Mouse (Mus musculus) stomach, embryonic 14.5 days (tissue): ENCODE measurements around the gene Wasf3. TPM values are rescaled to one million over a fixed set of nuclear protein-coding genes. Genes with fewer than 3 reads are reported as not detected.

Experiments used
- ATAC-seq: fragments of 200-750 bp; cut with Nextera tagmentation; 2 replicates; pipeline ENCODE4 v1.8.0; 2017; ENCODE audit warnings: low read depth, moderate TSS enrichment; ENCODE audit not compliant: insufficient number of reproducible peaks, insufficient read depth, low FRiP score
- H3K27ac ChIP-seq: fragments of 300-500 bp; sonication (generic); 2 replicates; pipeline ENCODE4 v1.5.1; 2014; ENCODE audit warnings: mild to moderate bottlenecking, low read length, moderate library complexity, mixed read lengths
- H3K27me3 ChIP-seq: fragments of 300-500 bp; sonication (generic); 2 replicates; pipeline ENCODE4 v1.6.1; 2014; ENCODE audit warnings: low read length, control low read depth, mixed read lengths; ENCODE audit not compliant: control insufficient read depth, insufficient read depth
- H3K36me3 ChIP-seq: fragments of 300-500 bp; sonication (generic); 2 replicates; pipeline ENCODE4 v1.6.1; 2014; ENCODE audit warnings: mild to moderate bottlenecking, control low read depth, low read length, moderate library complexity, mixed read lengths; ENCODE audit not compliant: control insufficient read depth, insufficient read depth
- H3K4me1 ChIP-seq: fragments of 300-500 bp; sonication (generic); 2 replicates; pipeline ENCODE4 v1.6.1; 2014; ENCODE audit warnings: low read length, control low read depth, mixed read lengths; ENCODE audit not compliant: control insufficient read depth, insufficient read depth
- H3K4me2 ChIP-seq: fragments of 300-500 bp; sonication (generic); replicated peaks from 2 replicates; pipeline ENCODE4 v1.6.1; 2014; ENCODE audit warnings: low read depth, low read length, control low read depth
- H3K4me3 ChIP-seq: fragments of 300-500 bp; sonication (generic); 2 replicates; pipeline ENCODE4 v1.5.1; 2014; ENCODE audit warnings: low read depth, low read length, control low read depth
- H3K9ac ChIP-seq: fragments of 300-500 bp; sonication (generic); replicated peaks from 2 replicates; pipeline ENCODE4 v1.6.1; 2014; ENCODE audit warnings: low read depth, mild to moderate bottlenecking, control low read depth, low read length, moderate library complexity, mixed read lengths
- H3K9me3 ChIP-seq: fragments of 300-500 bp; sonication (generic); 2 replicates; pipeline ENCODE4 v1.6.1; 2016; ENCODE audit warnings: low read depth, low read length, control low read depth; ENCODE audit not compliant: control insufficient read depth
- WGBS: fragments of 180-500 bp; shearing (Covaris S2); extraction: QIAGEN DNeasy Blood & Tissue Kit; methylation state at CpG from one replicate; pipeline ENCODE4 v1.1.7; 2014; 5-methylcytosine and 5-hydroxymethylcytosine counted together
- polyA plus RNA-seq: library from polyadenylated mRNA; unstranded; fragments of >200 nt; fragmentation: Nextera tagmentation; extraction: Ambion mirVana; gene quantifications from 2 replicates; pipeline ENCODE4 v1.2.1, GENCODE M21; 2014

Gene Wasf3
- polyA plus RNA-seq, 1 experiment from 2014 or later: 1.8 TPM

DNA sequence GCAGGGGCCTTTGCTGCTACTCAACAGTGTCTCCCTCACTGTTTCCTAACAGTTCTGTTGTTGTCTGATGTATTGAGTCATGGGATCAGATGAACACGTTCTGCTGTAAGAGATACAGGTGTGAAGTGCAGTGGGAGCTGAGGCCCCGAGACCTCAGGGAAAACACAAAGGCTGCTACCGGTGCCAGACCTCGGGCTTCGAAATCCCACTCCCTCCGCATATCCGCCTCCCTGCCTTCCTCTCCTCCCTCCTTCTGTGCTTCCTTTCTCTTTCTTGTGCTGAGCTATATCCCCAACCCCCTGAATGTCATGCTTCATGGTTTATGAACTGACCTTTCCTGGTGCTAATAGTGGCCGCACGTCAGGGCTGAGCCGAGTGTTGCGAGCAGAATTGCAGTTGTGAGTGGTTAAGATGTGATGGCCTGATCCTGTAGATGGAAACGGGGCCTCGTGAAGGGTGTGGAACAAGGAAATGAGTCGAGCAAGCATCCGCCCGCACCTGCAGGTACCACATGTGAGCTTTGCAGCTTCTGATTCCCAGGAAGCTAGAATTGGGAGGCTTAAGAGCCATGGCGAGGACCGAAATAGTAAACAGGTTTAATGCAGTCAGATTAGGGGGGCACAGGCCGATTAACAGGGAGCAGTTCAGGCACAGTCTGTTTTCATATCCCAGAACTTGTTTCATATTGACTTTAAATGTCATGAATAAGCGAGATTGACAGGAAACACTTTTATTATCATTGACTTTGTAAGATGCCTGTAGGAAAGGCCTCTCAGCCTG, 31.7 kb downstream of the Wasf3 start:
- 66% methylated on average over 20 of the region's 20 CpGs for WGBS
- ATAC-seq: no peak

GRCm38 (mm10) chr5:146418092-146418491, 33.3 kb downstream of the Wasf3 start:
- WGBS: 55% methylated on average over 7 of the region's 7 CpGs
- Histone ChIP-seq H3K36me3 (no peaks in the 10 kb centered on the region), H3K4me3 (no peak overlapping the region), H3K27ac (no peak overlapping the region), H3K9ac (no peak overlapping the region), H3K27me3 (no peaks in the 10 kb centered on the region), H3K4me1 (no peaks in the 10 kb centered on the region), H3K9me3 (no peaks in the 10 kb centered on the region), H3K4me2 (no peak overlapping the region)
- ATAC-seq: no peak

More for the DNA sequence above, 31.7 kb downstream of the Wasf3 start:
- H3K4me3 ChIP-seq: no peak overlapping the region
- no peak overlapping the region for H3K9ac ChIP-seq
- no peak overlapping the region for H3K27ac ChIP-seq
- peaks cover 9% of the 10 kb centered on the region; the same call in 1 of the 2 replicates for H3K4me1 ChIP-seq
- no peak overlapping the region for H3K4me2 ChIP-seq
- H3K9me3 ChIP-seq: no peaks in the 10 kb centered on the region
- no peaks in the 10 kb centered on the region for H3K27me3 ChIP-seq
- no peaks in the 10 kb centered on the region for H3K36me3 ChIP-seq

GRCm38 (mm10) chr5:146420081-146420480, 35.3 kb downstream of the Wasf3 start:
- no peaks in the 10 kb centered on the region for H3K9me3 ChIP-seq
- H3K27ac ChIP-seq: no peak overlapping the region
- no peaks in the 10 kb centered on the region for H3K36me3 ChIP-seq
- WGBS: 67% methylated on average over 1 of the region's 1 CpGs
- no peak overlapping the region for H3K9ac ChIP-seq
- H3K27me3 ChIP-seq: no peaks in the 10 kb centered on the region
- H3K4me1 ChIP-seq: no peaks in the 10 kb centered on the region
- H3K4me2 ChIP-seq: no peak overlapping the region
- no peak overlapping the region for H3K4me3 ChIP-seq
- ATAC-seq: no peak

GRCm38 (mm10) chr5:146424711-146425326, 40.0 kb downstream of the Wasf3 start:
- Histone ChIP-seq H3K4me2 (no peak overlapping the region), H3K4me1 (no peaks in the 10 kb centered on the region), H3K36me3 (no peaks in the 10 kb centered on the region), H3K27ac (no peak overlapping the region), H3K4me3 (no peak overlapping the region), H3K27me3 (no peaks in the 10 kb centered on the region), H3K9ac (no peak overlapping the region), H3K9me3 (no peaks in the 10 kb centered on the region)
- 68% methylated on average over 8 of the region's 8 CpGs for WGBS
- ATAC-seq: no peak

DNA sequence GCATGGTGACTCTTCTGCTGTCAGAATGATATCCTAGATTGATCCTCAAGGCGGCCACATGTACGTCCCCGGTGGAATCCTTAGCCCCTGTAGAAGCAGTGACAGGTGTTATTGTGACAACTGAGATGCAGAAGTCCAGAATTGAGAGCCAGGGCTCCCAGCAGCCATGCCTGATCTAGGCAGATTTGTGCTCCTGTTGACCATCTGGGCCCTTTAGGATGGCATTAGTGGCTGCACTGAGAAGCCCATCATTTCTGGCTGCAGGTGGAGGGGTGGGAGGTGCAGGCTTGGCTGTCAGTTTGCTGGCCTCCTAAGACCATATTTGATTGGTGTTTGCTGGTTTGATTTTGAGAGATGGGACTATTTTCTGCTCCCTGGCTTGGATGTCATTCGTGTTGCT, 40.9 kb downstream of the Wasf3 start:
- no peak overlapping the region for H3K9ac ChIP-seq
- H3K36me3 ChIP-seq: no peaks in the 10 kb centered on the region
- no peaks in the 10 kb centered on the region for H3K9me3 ChIP-seq
- 89% methylated on average over 4 of the region's 4 CpGs for WGBS
- H3K4me1 ChIP-seq: no peaks in the 10 kb centered on the region
- H3K27ac ChIP-seq: no peak overlapping the region
- no peak for ATAC-seq
- H3K4me2 ChIP-seq: no peak overlapping the region
- no peak overlapping the region for H3K4me3 ChIP-seq
- no peaks in the 10 kb centered on the region for H3K27me3 ChIP-seq

- Histone ChIP-seq H3K4me2 (no peak overlapping the region), H3K27ac (no peak overlapping the region), H3K36me3 (no peaks in the 10 kb centered on the region), H3K4me1 (no peaks in the 10 kb centered on the region), H3K9ac (no peak overlapping the region), H3K27me3 (no peaks in the 10 kb centered on the region), H3K9me3 (no peaks in the 10 kb centered on the region), H3K4me3 (no peak overlapping the region)
- no peak for ATAC-seq
- WGBS: 76% methylated on average over 4 of the region's 4 CpGs
These were observed 43.3 kb downstream of the Wasf3 start for GRCm38 (mm10) chr5:146428109-146428508.

DNA sequence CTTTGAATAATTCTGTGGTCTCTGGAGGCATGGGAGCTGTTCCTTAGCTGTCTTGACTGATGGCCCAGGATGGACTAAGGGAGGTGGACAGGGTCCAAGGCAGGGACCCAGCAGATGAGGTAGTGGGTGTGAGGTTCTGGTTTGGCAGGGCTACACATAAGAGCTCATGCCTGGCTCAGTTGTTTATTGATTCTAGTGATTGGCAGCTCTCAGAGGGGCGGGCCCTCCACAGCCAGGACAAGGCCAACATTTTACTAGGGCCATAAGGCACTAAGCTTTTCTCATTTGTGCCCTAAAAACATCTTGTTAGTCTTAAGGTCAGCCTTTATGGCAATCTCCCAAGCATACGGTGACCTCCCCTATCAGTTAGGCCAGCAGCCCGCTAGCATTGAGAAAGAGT, 47.0 kb downstream of the Wasf3 start:
- H3K27ac ChIP-seq: no peak overlapping the region
- H3K9ac ChIP-seq: no peak overlapping the region
- H3K9me3 ChIP-seq: no peaks in the 10 kb centered on the region
- H3K4me1 ChIP-seq: no peaks in the 10 kb centered on the region
- WGBS: 82% methylated on average over 3 of the region's 3 CpGs
- H3K36me3 ChIP-seq: no peaks in the 10 kb centered on the region
- ATAC-seq: no peak
- no peak overlapping the region for H3K4me3 ChIP-seq
- H3K27me3 ChIP-seq: no peaks in the 10 kb centered on the region
- no peak overlapping the region for H3K4me2 ChIP-seq

- no peak overlapping the region for H3K4me2 ChIP-seq
- no peaks in the 10 kb centered on the region for H3K27me3 ChIP-seq
- no peak overlapping the region for H3K4me3 ChIP-seq
- 80% methylated on average over 6 of the region's 6 CpGs for WGBS
- H3K9ac ChIP-seq: no peak overlapping the region
- ATAC-seq: no peak
- no peaks in the 10 kb centered on the region for H3K4me1 ChIP-seq
- no peak overlapping the region for H3K27ac ChIP-seq
- no peaks in the 10 kb centered on the region for H3K36me3 ChIP-seq
- H3K9me3 ChIP-seq: no peaks in the 10 kb centered on the region
These were observed 47.7 kb downstream of the Wasf3 start for GRCm38 (mm10) chr5:146432476-146432875.
